ENCODE assay signal across 8 mouse cellular contexts in genomic region chr13:4942490-4942889, GRCm38 (mm10).
DNase-seq lines count a peak whose midpoint lies in the region; ATAC-seq and TF ChIP-seq lines count a peak whose summit lies in the region.
"Not testable (repeated sequence)": the region's sequence is repeated elsewhere in the genome, so short reads cannot be mapped to it uniquely, and the experiment has no call there.

No protein-coding gene starts in this region.

- not testable (repeated sequence) for H3K27ac ChIP-seq in hindbrain, embryonic 14.5 days; liver, adult 2 months (replicated peaks; ENCODE audit: insufficient read depth, low read depth, low read length); midbrain, embryonic 11.5 days (ENCODE audit: low read depth, low read length); stomach, postnatal 0 days (replicated peaks)

- H3K9ac ChIP-seq in hindbrain, embryonic 14.5 days; liver, adult 2 months (ENCODE audit: low read depth, low read length); midbrain, embryonic 11.5 days (ENCODE audit: low read length); stomach, postnatal 0 days (ENCODE audit: low read length): not testable (repeated sequence)

- H3K27me3 ChIP-seq in hindbrain, embryonic 14.5 days (ENCODE audit: control insufficient read depth, insufficient read depth, low read length); liver, adult 2 months (ENCODE audit: control insufficient read depth, insufficient read depth, low read length); midbrain, embryonic 11.5 days (ENCODE audit: control insufficient read depth, insufficient read depth, low read length); stomach, postnatal 0 days (ENCODE audit: control insufficient read depth, insufficient read depth, low read length): not testable (repeated sequence)

- H3K4me3 ChIP-seq in hindbrain, embryonic 14.5 days (replicated peaks; ENCODE audit: low read length); liver, adult 2 months (ENCODE audit: insufficient read depth, low read depth, low read length); midbrain, embryonic 11.5 days (ENCODE audit: low read depth, low read length); stomach, postnatal 0 days (ENCODE audit: low read depth, low read length): not testable (repeated sequence)

- not testable (repeated sequence) for H3K4me2 ChIP-seq in hindbrain, embryonic 14.5 days (replicated peaks); midbrain, embryonic 11.5 days; stomach, postnatal 0 days (replicated peaks; ENCODE audit: low read depth)

- H3K9me3 ChIP-seq in hindbrain, embryonic 14.5 days (ENCODE audit: control insufficient read depth, low read length); midbrain, embryonic 11.5 days (ENCODE audit: control insufficient read depth, low read length); stomach, postnatal 0 days (ENCODE audit: control insufficient read depth, low read length): not testable (repeated sequence)

- not testable (repeated sequence) for TF ChIP-seq EP300 in stomach, postnatal 0 days (optimal IDR thresholded peaks at IDR 0.05)

- peak; percentile 93 for ATAC-seq in common myeloid progenitor, adult 5-6 weeks (replicated peaks; ENCODE audit: low read depth, poor library complexity, severe bottlenecking)
- ATAC-seq in hindbrain, embryonic 14.5 days (ENCODE audit: low FRiP score), result peak; percentile 65
- ATAC-seq in midbrain, embryonic 11.5 days (ENCODE audit: low FRiP score), result peak; percentile 83
- not testable (repeated sequence) for ATAC-seq in stomach, postnatal 0 days (ENCODE audit: low FRiP score, low TSS enrichment)

- 22% methylated on average over 5 of the region's 14 CpGs for WGBS in hindbrain, embryonic 14.5 days
- WGBS in large intestine, adult 2 months, result 14% methylated on average over 6 of the region's 14 CpGs
- 25% methylated on average over 5 of the region's 14 CpGs for WGBS in liver, adult 2 months
- WGBS in midbrain, embryonic 11.5 days, result 11% methylated on average over 5 of the region's 14 CpGs
- 29% methylated on average over 4 of the region's 14 CpGs for WGBS in stomach, postnatal 0 days

- TF ChIP-seq POLR2A in liver, adult 2 months (IDR thresholded peaks at IDR 0.05; ENCODE audit: extremely low read depth, insufficient read depth, low read length), result not testable (repeated sequence)

- not testable (repeated sequence) for H3K36me3 ChIP-seq in hindbrain, embryonic 14.5 days (replicated peaks; ENCODE audit: control insufficient read depth, insufficient read depth); liver, adult 2 months (ENCODE audit: control insufficient read depth, insufficient read depth, low read length); midbrain, embryonic 11.5 days (ENCODE audit: control insufficient read depth, insufficient read depth, low read length); stomach, postnatal 0 days (ENCODE audit: control insufficient read depth, insufficient read depth, low read length)

- not testable (repeated sequence) for H3K79me2 ChIP-seq in liver, adult 2 months (ENCODE audit: control insufficient read depth, insufficient read depth, low read length)

- not testable (repeated sequence) for H3K4me1 ChIP-seq in hindbrain, embryonic 14.5 days (replicated peaks; ENCODE audit: control insufficient read depth, insufficient read depth, low read length); liver, adult 2 months (ENCODE audit: control insufficient read depth, insufficient read depth, low read length); midbrain, embryonic 11.5 days (ENCODE audit: control insufficient read depth, insufficient read depth, low read length); stomach, postnatal 0 days (replicated peaks; ENCODE audit: control insufficient read depth, insufficient read depth)

- peak; percentile 65 for DNase-seq in T-cell, adult 2 months (ENCODE audit: low spot score)
- peak; percentile 6 for DNase-seq in gastrocnemius, postnatal 10 days
- not testable (repeated sequence) for DNase-seq in hindbrain, embryonic 14.5 days (ENCODE audit: low spot score)
- peak; percentile 7 for DNase-seq in large intestine, adult 2 months (ENCODE audit: low read depth, low spot score)
- DNase-seq in liver, adult 2 months (ENCODE audit: extremely low read depth, low read depth, low spot score), result peak; percentile 5
- peak; percentile 89 for DNase-seq in midbrain, embryonic 11.5 days (ENCODE audit: low spot score, missing footprints)
- peak; percentile 18 for DNase-seq in stomach, postnatal 0 days (ENCODE audit: low spot score)

- TF ChIP-seq CTCF in liver, adult 2 months (IDR thresholded peaks at IDR 0.05; ENCODE audit: low read depth, low read length), result not testable (repeated sequence)
- peak; percentile 55 for TF ChIP-seq CTCF in stomach, postnatal 0 days (IDR thresholded peaks at IDR 0.05; ENCODE audit: low read depth)
